Mouse (Mus musculus) cortical plate, adult 2 months (tissue): ENCODE data around the gene Kbtbd13.

Experiments used
- CTCF ChIP-seq: fragments of 200-500 bp; IDR thresholded peaks from 2 replicates; pipeline ENCODE4 v1.5.1; 2011; ENCODE audit warnings: mild to moderate bottlenecking, control low read depth, low read length; ENCODE audit not compliant: insufficient read depth; ENCODE audit errors: extremely low read depth
- POLR2A ChIP-seq: fragments of 200-500 bp; IDR thresholded peaks from 2 replicates; pipeline ENCODE4 v1.6.1; 2011; ENCODE audit warnings: mild to moderate bottlenecking, low read length, control low read depth; ENCODE audit not compliant: insufficient read depth; ENCODE audit errors: extremely low read depth

- TF ChIP-seq CTCF (no peak), POLR2A (no peak)
Observed at GRCm38 (mm10) chr9:65411326-65411725, 19.9 kb upstream of the Kbtbd13 start.
